ENCODE assay signal across 9 mouse cellular contexts in the genomic region with DNA sequence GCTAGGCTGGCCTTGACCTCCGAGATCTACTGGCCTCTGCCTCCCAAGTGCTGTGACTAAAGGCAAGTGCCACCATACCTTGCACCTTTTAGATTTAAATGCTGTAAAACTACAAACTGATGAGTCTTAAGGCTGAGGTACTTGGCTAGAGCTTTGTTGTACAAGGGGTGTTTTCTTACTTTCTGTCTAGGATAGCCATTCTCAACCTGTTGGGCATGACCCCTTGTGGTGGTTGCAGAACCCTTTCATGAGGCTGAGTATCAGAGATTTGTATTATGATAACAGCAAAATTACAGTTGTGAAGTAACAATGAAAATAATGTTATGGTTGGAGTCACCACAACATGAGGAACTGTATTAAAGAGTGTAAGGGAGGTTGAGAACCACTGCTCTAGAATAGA. TPM values are rescaled to one million over a fixed set of nuclear protein-coding genes. Genes with fewer than 3 reads are reported as not detected.
DNase-seq lines count a peak whose midpoint lies in the region; ATAC-seq and TF ChIP-seq lines count a peak whose summit lies in the region.
"Had no signal": no experiment of that assay in that cellular context is flagged by ENCODE, and none has a peak within 500 bp of the region (broad histone marks: within the 10 kb centered on the region; RNA-seq: fewer than 3 reads in every experiment).

No protein-coding gene starts in this region.

- WGBS in kidney, postnatal 0 days, result 57% methylated on average over 1 of the region's 1 CpGs
- 66% methylated on average over 1 of the region's 1 CpGs for WGBS in intestine, embryonic 15.5 days
- 72% methylated on average over 1 of the region's 1 CpGs for WGBS in neural tube, embryonic 14.5 days
- 68% methylated on average over 1 of the region's 1 CpGs for WGBS in thymus, adult 2 months

- H3K27me3 ChIP-seq in kidney, postnatal 0 days (ENCODE audit: insufficient read depth, low read length), result no peaks in the 10 kb centered on the region
- H3K27me3 ChIP-seq in intestine, embryonic 15.5 days (replicated peaks), result no peaks in the 10 kb centered on the region
- H3K27me3 ChIP-seq in neural tube, embryonic 14.5 days (ENCODE audit: control insufficient read depth, insufficient read depth, low read length), result no peaks in the 10 kb centered on the region
- no peaks in the 10 kb centered on the region for H3K27me3 ChIP-seq in thymus, adult 2 months (ENCODE audit: control insufficient read depth, insufficient read depth, low read length)

- peak; percentile 53; the same call in 1 of the 2 replicates for TF ChIP-seq CTCF in kidney, postnatal 0 days (IDR thresholded peaks at IDR 0.05; ENCODE audit: low read depth)
- no peak for TF ChIP-seq CTCF in thymus, adult 2 months (IDR thresholded peaks at IDR 0.05; ENCODE audit: borderline replicate concordance, control insufficient read depth, extremely low read depth, insufficient read depth, low read length, poor library complexity)

- ATAC-seq in kidney, postnatal 0 days (replicated peaks; ENCODE audit: low FRiP score, low read depth), result no peak
- no peak for ATAC-seq in intestine, embryonic 15.5 days
- no peak for ATAC-seq in neural tube, embryonic 14.5 days (ENCODE audit: low read depth)

- H3K4me3 ChIP-seq in kidney, postnatal 0 days (replicated peaks; ENCODE audit: low read depth, low read length), result peak overlapping the region; percentile 73
- H3K4me3 ChIP-seq in brown adipose tissue, adult 24 weeks (ENCODE audit: insufficient read depth, low read depth, low read length), result peak overlapping the region; percentile 93; the same call in 1 of the 2 replicates
- H3K4me3 ChIP-seq in intestine, embryonic 15.5 days (replicated peaks), result peak overlapping the region; percentile 92
- H3K4me3 ChIP-seq in neural tube, embryonic 14.5 days (ENCODE audit: low read depth, low read length), result peak overlapping the region; percentile 51
- H3K4me3 ChIP-seq in thymus, adult 2 months (ENCODE audit: control insufficient read depth, insufficient read depth, low read length), result no peak overlapping the region

- no peak for TF ChIP-seq POLR2A in thymus, adult 2 months (IDR thresholded peaks at IDR 0.05; ENCODE audit: control insufficient read depth, extremely low read depth, insufficient read depth, low read length, poor library complexity)

- H3K27ac ChIP-seq in kidney, postnatal 0 days, result 0 out of 2 replicates have a peak overlapping the region, but pooled peaks have one; percentile 97
- no peak overlapping the region for H3K27ac ChIP-seq in brown adipose tissue, adult 24 weeks (replicated peaks; ENCODE audit: low read depth, low read length)
- no peak overlapping the region for H3K27ac ChIP-seq in intestine, embryonic 15.5 days
- H3K27ac ChIP-seq in neural tube, embryonic 14.5 days (ENCODE audit: low read depth, low read length), result no peak overlapping the region
- no peak overlapping the region for H3K27ac ChIP-seq in thymus, adult 2 months (ENCODE audit: control insufficient read depth, insufficient read depth, low read length)

- no peaks in the 10 kb centered on the region for H3K36me3 ChIP-seq in kidney, postnatal 0 days (ENCODE audit: insufficient read depth, low read length)
- H3K36me3 ChIP-seq in intestine, embryonic 15.5 days, result no peaks in the 10 kb centered on the region
- no peaks in the 10 kb centered on the region for H3K36me3 ChIP-seq in neural tube, embryonic 14.5 days (ENCODE audit: control insufficient read depth, insufficient read depth, low read length)
- no peaks in the 10 kb centered on the region for H3K36me3 ChIP-seq in thymus, adult 2 months (ENCODE audit: control insufficient read depth, insufficient read depth, low read length)

- peak overlapping the region; percentile 63 for H3K4me2 ChIP-seq in kidney, postnatal 0 days (ENCODE audit: low read length)
- peak overlapping the region; percentile 72 for H3K4me2 ChIP-seq in intestine, embryonic 15.5 days (replicated peaks)
- peak overlapping the region; percentile 63 for H3K4me2 ChIP-seq in neural tube, embryonic 14.5 days (ENCODE audit: low read depth, low read length)

- H3K4me1 ChIP-seq in kidney, postnatal 0 days (replicated peaks; ENCODE audit: insufficient read depth, low read length), result 0 out of 2 replicates have a peak, but pooled peaks cover 7% of the 10 kb centered on the region
- peaks cover 5% of the 10 kb centered on the region for H3K4me1 ChIP-seq in brown adipose tissue, adult 24 weeks (ENCODE audit: control insufficient read depth, insufficient read depth, insufficient read length, low read length)
- H3K4me1 ChIP-seq in intestine, embryonic 15.5 days (replicated peaks), result peaks cover 4% of the 10 kb centered on the region
- peaks cover 8% of the 10 kb centered on the region for H3K4me1 ChIP-seq in neural tube, embryonic 14.5 days (ENCODE audit: control insufficient read depth, insufficient read depth, low read length)
- H3K4me1 ChIP-seq in thymus, adult 2 months (replicated peaks; ENCODE audit: control insufficient read depth, insufficient read depth, low read length), result peaks cover 2% of the 10 kb centered on the region

- peak; percentile 18 for DNase-seq in kidney, postnatal 0 days (ENCODE audit: low spot score)
- DNase-seq in kidney, postnatal 14 days, result no peak
- no peak for DNase-seq in testis, postnatal 14 days (ENCODE audit: low spot score)
- DNase-seq in thymus, adult 2 months, result no peak
- DNase-seq in left cerebral cortex, adult 18-20 months (ENCODE audit: low spot score in 2 of 2), result no peak

- 0 out of 2 replicates have a peak overlapping the region, but pooled peaks have one; percentile 87 for H3K9ac ChIP-seq in kidney, postnatal 0 days (ENCODE audit: low read depth, low read length)
- H3K9ac ChIP-seq in intestine, embryonic 15.5 days, result 0 out of 2 replicates have a peak overlapping the region, but pooled peaks have one; percentile 90
- peak overlapping the region; percentile 84; the same call in 1 of the 2 replicates for H3K9ac ChIP-seq in neural tube, embryonic 14.5 days (replicated peaks; ENCODE audit: low read depth, low read length)

- H3K9me3 ChIP-seq in kidney, postnatal 0 days (replicated peaks; ENCODE audit: low read length), result no peaks in the 10 kb centered on the region
- no peaks in the 10 kb centered on the region for H3K9me3 ChIP-seq in intestine, embryonic 15.5 days
- no peaks in the 10 kb centered on the region for H3K9me3 ChIP-seq in neural tube, embryonic 14.5 days (ENCODE audit: control insufficient read depth, low read length)

RNA-seq across cellular contexts. Expression of a gene that starts 1.2 kb away (rescaled TPM):
- 224 and 230 TPM in 2 replicates for polyA plus RNA-seq in kidney, postnatal 0 days (2015; fragmentation: Nextera tagmentation; extraction: Ambion mirVana)
- polyA plus RNA-seq in brown adipose tissue, adult 24 weeks (2012; ENCODE audit: insufficient read depth, insufficient read length, missing spikeins), result 117 and 149 TPM in 2 replicates
- polyA plus RNA-seq in intestine, embryonic 15.5 days (2015; fragmentation: Nextera tagmentation; extraction: Ambion mirVana), result 177 and 197 TPM in 2 replicates
- polyA plus RNA-seq in neural tube, embryonic 14.5 days (2014; fragmentation: Nextera tagmentation; extraction: Ambion mirVana), result 155 and 175 TPM in 2 replicates
- polyA plus RNA-seq in thymus, adult 2 months (2012; rRNA removed), result 81.4 and 82.1 TPM in 2 replicates
- total RNA-seq in left cerebral cortex, adult 18-20 months (2021), result 10 to 100 TPM; 50.5 to 61.8 TPM

RNA-seq across cellular contexts. Expression of a gene that starts 1.3 kb away (rescaled TPM):
- 12.9 and 16.2 TPM in 2 replicates for polyA plus RNA-seq in kidney, postnatal 0 days (2015; fragmentation: Nextera tagmentation; extraction: Ambion mirVana)
- polyA plus RNA-seq in brown adipose tissue, adult 24 weeks (2012; ENCODE audit: insufficient read depth, insufficient read length, missing spikeins), result not detected in 2 replicates
- polyA plus RNA-seq in intestine, embryonic 15.5 days (2015; fragmentation: Nextera tagmentation; extraction: Ambion mirVana), result 27.2 and 30.8 TPM in 2 replicates
- polyA plus RNA-seq in neural tube, embryonic 14.5 days (2014; fragmentation: Nextera tagmentation; extraction: Ambion mirVana), result 3.6 and 5.3 TPM in 2 replicates
- 5.9 and 8.3 TPM in 2 replicates for polyA plus RNA-seq in thymus, adult 2 months (2012; rRNA removed)
- total RNA-seq in left cerebral cortex, adult 18-20 months (2021), result under 1 TPM; 0.37 to 0.42 TPM
- polyA plus RNA-seq: liver, adult 2 months had no signal

RNA-seq across cellular contexts. Expression of a gene that starts 29.3 kb away (rescaled TPM):
- polyA plus RNA-seq in kidney, postnatal 0 days (2015; fragmentation: Nextera tagmentation; extraction: Ambion mirVana), result 17.3 and 17.9 TPM in 2 replicates
- 55.9 and 69.4 TPM in 2 replicates for polyA plus RNA-seq in brown adipose tissue, adult 24 weeks (2012; ENCODE audit: insufficient read depth, insufficient read length, missing spikeins)
- polyA plus RNA-seq in intestine, embryonic 15.5 days (2015; fragmentation: Nextera tagmentation; extraction: Ambion mirVana), result 18.2 and 22.3 TPM in 2 replicates
- 21.5 and 28.5 TPM in 2 replicates for polyA plus RNA-seq in neural tube, embryonic 14.5 days (2014; fragmentation: Nextera tagmentation; extraction: Ambion mirVana)
- polyA plus RNA-seq in thymus, adult 2 months (2012; rRNA removed), result 4.9 and 8.6 TPM in 2 replicates
- total RNA-seq in left cerebral cortex, adult 18-20 months (2021), result 10 to 100 TPM; 56.5 to 62.8 TPM
